Mouse (Mus musculus) monocyte, adult 2 months (primary cell): ENCODE results near the gene Npm3.

Experiments
- DNase-seq, 2 experiments: peaks; one replicate each; pipeline ENCODE4 v3.0.0; 2022; ENCODE audit warnings: low spot score in 2 of 2, low read depth in 1 of 2

Gene Npm3

DNA sequence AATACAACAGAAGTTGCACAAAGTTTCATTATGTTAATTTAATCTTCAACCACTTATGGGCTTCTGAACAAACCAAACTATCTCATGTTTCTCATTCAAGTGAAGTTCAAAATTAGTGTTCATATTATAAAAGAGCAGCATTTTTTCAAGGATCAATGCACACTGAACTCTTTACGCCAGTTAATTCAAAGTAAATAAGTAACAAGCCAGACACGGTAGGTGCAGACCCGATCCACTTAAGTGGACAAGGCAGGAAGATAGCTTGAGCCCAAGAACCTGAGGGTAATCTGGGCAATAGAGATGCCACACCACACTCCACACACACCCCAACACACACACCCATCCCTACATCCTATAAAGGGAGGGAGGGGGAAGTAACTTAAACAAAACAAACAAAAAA lies 4.2 kb upstream of the Npm3 start:
- no peak for DNase-seq

- no peak for DNase-seq
These were observed 2.5 kb upstream of the Npm3 start for GRCm38 (mm10) chr19:45751881-45752280.

DNA sequence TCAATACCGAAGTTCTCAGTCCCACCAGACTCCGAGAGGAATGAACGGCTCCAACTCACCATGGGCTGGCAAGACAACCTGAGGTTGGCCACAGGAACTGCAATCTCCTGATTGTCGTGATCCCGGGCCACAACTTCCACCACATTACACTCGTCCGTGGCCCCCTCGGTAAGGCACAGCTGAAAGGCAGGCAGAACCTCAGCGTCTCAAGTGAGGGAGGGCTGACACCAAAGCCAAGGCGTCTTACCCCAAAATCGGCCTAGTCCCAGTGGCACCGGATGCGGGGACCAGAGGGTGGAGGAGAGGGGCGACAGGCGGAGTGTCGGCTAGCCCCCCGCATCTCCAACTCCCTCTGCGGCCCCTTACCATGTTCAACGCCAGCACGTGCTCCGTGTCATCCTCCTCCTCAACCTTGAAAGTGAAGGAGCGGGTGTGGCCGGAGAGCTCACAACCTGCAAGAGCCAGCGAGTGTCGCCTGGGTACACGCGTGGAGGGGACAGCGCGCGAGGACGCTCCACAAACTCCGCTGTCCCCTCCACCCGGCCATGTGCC lies 624 bp downstream of the Npm3 start:
- DNase-seq: no peak

- no peak for DNase-seq
These were observed 1.2 kb downstream of the Npm3 start for GRCm38 (mm10) chr19:45748206-45748605.

- DNase-seq: peak; percentile 59 to 82
These were observed 2.1 kb downstream of the Npm3 start for GRCm38 (mm10) chr19:45747028-45747867.

DNA sequence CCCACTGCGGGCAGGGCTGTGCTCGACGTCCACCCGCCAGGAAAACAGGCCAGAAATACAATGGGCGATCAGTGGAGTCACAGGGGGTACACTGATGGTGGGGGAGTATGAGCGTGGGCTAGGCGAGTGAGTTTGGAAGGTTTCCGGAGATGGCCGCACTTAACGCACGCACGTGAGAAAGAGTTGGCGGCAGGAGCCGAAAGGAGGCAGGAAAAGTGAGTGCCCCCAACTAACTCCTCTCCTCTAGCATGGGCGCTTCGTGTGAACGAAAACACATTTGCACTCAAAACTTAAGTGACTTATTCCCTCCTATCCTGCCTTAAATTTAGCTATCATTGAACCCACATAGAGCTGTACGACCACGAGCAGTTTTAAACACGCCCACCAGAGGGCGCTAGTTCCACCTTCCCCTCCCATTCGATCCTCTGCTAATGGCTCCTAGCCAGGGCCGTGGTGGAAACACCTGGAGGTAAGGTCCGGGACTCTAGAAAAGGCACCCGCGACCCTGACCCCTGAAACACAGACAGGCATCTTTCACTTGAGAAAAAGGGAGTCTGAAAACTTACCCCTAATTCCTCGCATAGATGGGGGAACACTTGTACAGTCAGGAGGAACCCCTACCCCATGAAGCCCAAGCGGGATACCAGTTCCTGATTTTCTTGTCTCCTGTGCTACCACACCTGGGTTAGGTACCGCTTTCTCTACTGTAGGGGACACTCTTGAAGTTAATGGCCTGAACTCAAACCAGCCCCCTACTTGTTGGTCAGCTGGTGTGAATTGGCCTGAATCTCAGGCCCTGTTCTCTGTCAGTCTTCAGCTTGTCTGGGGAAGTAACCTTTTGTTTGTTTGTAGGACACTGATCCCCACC lies 3.0 kb downstream of the Npm3 start:
- DNase-seq: peak; percentile 17 to 54

DNA sequence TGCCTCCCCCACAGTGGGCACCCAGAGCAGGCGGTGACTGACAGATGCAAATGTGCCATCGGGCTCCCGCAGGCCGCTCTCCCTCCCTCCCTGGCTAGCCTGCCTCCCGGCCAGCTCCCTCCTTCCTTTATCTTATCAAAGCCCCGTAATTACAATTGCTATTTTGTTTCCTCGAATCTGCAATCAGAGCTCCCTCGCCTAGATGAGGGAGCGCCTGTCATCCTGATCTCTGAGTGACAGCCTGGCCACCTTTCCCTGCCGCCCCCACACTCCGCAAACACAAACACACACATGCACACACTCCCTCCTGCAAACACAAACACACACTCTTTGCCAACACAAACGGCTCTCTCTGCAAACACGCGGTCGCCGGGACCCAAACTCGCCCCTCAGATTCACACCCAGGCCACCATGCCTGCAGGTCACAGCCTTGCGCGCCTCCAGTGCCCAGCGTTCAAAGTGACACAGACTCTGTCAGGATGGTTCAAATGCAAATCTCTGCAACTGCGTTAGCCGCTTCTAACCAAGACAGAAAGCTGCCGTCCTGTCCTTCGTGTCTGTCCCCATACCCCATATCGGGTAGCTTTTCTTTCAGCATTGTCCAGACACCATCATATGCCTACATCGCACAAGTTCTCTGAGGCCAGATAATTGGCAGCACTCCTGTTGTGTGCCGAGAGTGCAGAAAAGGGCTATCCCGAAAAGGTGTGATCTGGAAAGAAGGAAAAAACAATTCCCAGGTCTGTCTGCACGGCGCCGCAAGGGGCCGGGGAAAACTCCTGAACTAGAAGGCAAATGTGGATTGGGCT lies 3.8 kb downstream of the Npm3 start:
- no peak for DNase-seq

- DNase-seq: no peak
These were observed 5.8 kb downstream of the Npm3 start for GRCm38 (mm10) chr19:45743619-45744018.

GRCm38 (mm10) chr19:45742984-45743575 lies 6.3 kb downstream of the Npm3 start:
- no peak for DNase-seq

GRCm38 (mm10) chr19:45742218-45742983 lies 7.0 kb downstream of the Npm3 start, which contains the start of gene Fgf8:
Gene Fgf8, minus strand, starts transcription at chr19:45742915.
- DNase-seq: no peak

DNA sequence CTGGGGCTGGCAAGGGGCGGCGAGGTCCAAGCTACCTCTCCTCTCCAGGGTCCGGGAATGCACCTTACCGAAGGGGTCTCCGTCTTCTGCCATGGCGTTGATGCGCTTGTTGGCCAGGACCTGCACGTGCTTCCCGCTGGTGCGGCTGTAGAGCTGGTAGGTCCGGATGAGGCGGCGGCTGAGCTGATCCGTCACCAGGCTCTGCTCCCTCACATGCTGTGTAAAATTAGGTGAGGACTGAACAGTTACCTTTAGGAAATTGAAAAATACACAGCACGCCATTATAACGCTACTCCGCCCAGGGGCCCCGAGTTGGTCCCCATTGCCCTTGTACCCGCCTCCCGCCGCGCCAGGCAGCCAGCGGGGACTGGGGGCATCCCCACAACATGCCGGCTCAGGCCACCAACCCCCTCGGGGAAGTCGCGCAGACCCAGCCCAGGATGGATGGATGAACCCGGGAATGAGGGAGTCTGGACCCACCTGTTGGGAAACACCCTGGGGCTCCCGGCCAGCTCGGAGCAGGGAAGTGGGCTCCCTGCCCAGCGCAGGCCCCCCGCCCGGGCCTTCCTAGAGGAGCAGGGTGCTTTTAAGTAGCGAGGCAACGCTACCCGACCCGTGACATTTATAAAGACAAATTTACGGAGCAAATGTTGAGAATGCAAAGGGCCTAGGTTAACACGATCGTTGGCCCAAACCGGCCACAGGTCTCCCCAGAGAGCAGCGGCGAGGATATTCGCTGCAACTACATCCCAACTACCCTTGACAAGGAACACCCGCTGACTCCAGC lies 7.8 kb downstream of the Npm3 start:
- no peak for DNase-seq

- DNase-seq: no peak
These were observed 8.6 kb downstream of the Npm3 start for GRCm38 (mm10) chr19:45740817-45741216.

DNA sequence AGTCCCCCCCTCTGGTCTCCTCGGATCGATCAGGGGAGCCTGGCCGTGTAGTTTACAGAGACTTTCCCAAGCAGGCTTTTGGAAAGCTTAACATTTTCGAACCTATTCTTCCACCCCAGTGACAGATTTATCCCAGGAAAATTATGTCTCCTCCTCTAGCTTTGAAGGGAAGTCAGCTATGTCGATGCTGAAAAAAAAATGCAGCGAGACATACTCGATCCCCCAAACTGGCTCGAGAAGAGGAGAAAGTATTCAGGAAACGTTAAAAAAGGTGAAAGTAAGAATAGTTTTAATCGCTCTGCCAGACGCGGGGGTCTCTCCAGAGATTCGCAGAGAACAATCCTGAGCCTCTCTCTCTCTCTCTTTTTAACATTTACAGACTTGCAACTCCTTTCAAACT lies 9.2 kb downstream of the Npm3 start:
- DNase-seq: no peak

- no peak for DNase-seq
These were observed 10.9 kb downstream of the Npm3 start for GRCm38 (mm10) chr19:45738521-45738920.

GRCm38 (mm10) chr19:45737846-45738484 lies 11.4 kb downstream of the Npm3 start:
- no peak for DNase-seq

DNA sequence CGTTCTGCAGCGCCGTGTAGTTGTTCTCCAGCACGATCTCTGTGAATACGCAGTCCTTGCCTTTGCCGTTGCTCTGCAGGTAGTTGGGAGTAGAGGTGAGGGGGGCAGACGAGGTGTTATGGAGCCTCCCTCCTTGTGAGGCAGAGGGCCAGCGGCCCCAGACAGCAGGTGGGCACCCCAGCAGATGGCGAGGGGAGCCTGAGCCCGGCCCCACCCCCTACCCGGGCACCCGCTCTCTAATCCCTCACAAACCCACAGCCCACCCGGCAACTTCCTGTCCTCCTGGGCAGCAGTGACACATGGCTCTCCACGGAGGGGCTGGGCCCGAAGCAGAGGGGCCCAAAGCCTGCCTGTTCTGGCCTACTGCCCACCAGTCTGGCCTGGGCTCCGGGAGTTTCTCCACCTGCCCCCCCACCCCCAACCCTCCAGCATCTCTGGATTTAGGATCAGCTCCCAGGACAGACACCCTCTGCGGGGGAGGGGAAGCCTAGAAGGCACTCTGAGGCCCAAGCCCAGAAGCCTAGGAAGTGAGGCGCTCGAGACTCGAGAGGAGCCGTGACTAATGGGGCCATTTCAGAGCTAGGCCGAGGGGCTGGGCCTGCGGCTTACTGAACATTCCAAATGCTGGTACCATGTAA lies 12.1 kb downstream of the Npm3 start:
- no peak for DNase-seq

- no peak for DNase-seq
These were observed 12.6 kb downstream of the Npm3 start for GRCm38 (mm10) chr19:45736855-45737207.

- DNase-seq: no peak
These were observed 13.2 kb downstream of the Npm3 start for GRCm38 (mm10) chr19:45736241-45736640.
